Mouse (Mus musculus): ENCODE data around the gene Map4k2.

The Map4k2 gene

GRCm38 (mm10) chr19:6400096-6401086 is 59.5 kb downstream of the Map4k2 start:
- no peak for ATAC-seq (ENCODE audit: low TSS enrichment)

- peak; percentile 11 for ATAC-seq (ENCODE audit: low TSS enrichment)
These were observed 60.3 kb downstream of the Map4k2 start for GRCm38 (mm10) chr19:6401131-6401815.

- no peak for ATAC-seq (ENCODE audit: low TSS enrichment)
These were observed 61.0 kb downstream of the Map4k2 start for GRCm38 (mm10) chr19:6401951-6402350.

- ATAC-seq (ENCODE audit: low TSS enrichment), result no peak
These were observed 62.9 kb downstream of the Map4k2 start for GRCm38 (mm10) chr19:6403869-6404268.
